Mouse (Mus musculus) ES-Bruce4 (cell line): Measurements from ENCODE around the gene Ahcyl1. TPM values are rescaled to one million over a fixed set of nuclear protein-coding genes. Genes with fewer than 3 reads are reported as not detected.

Experiments used
- H3K27ac ChIP-seq: 2 replicates; pipeline ENCODE4 v1.5.1; 2012; ENCODE audit warnings: low read length, inconsistent platforms; ENCODE audit not compliant: insufficient read depth
- H3K27me3 ChIP-seq: 2 replicates; pipeline ENCODE4 v1.6.1; 2012; ENCODE audit warnings: mild to moderate bottlenecking, low read length, inconsistent platforms; ENCODE audit not compliant: control insufficient read depth, poor library complexity, insufficient read depth, severe bottlenecking
- H3K36me3 ChIP-seq: 2 replicates; pipeline ENCODE4 v1.6.1; 2012; ENCODE audit warnings: inconsistent platforms, mild to moderate bottlenecking, low read length, moderate library complexity; ENCODE audit not compliant: control insufficient read depth, poor library complexity, insufficient read depth, severe bottlenecking
- H3K4me1 ChIP-seq: one replicate; pipeline ENCODE4 v1.8.1; 2011; ENCODE audit warnings: low read length; ENCODE audit not compliant: control insufficient read depth, insufficient read depth
- H3K4me3 ChIP-seq: 2 replicates; pipeline ENCODE4 v1.5.1; 2011; ENCODE audit warnings: low read depth, mild to moderate bottlenecking, low read length
- H3K9ac ChIP-seq: 2 replicates; pipeline ENCODE4 v1.6.1; 2012; ENCODE audit warnings: low read depth, mild to moderate bottlenecking, inconsistent platforms; ENCODE audit not compliant: poor library complexity, severe bottlenecking
- H3K9me3 ChIP-seq: replicated peaks from 2 replicates; pipeline ENCODE4 v1.6.1; 2012; ENCODE audit warnings: mild to moderate bottlenecking, low read length, inconsistent platforms; ENCODE audit not compliant: control insufficient read depth, poor library complexity, insufficient read depth, severe bottlenecking
- CTCF ChIP-seq: IDR thresholded peaks from one replicate; pipeline ENCODE4 v1.8.1; 2011; ENCODE audit warnings: low read depth, low read length
- EP300 ChIP-seq: IDR thresholded peaks from 2 replicates; pipeline ENCODE4 v1.6.1; 2011; ENCODE audit warnings: low read depth, low read length; ENCODE audit not compliant: insufficient read depth
- POLR2A ChIP-seq: IDR thresholded peaks from one replicate; pipeline ENCODE4 v1.8.1; 2011; ENCODE audit warnings: low read length; ENCODE audit not compliant: insufficient read depth
- polyA plus RNA-seq: library from polyadenylated mRNA; stranded (reverse); fragments of >200 nt; gene quantifications from 2 replicates; pipeline ENCODE4 v1.2.4, GENCODE M21; 2011; ENCODE audit warnings: low read depth; ENCODE audit not compliant: missing spikeins, insufficient read depth, insufficient read length

Gene Ahcyl1
- polyA plus RNA-seq, 1 experiment: 179 TPM

- no peak for TF ChIP-seq POLR2A
- no peak for TF ChIP-seq EP300
- TF ChIP-seq CTCF: no peak
Observed at GRCm38 (mm10) chr3:107707239-107707638, 10.9 kb upstream of the Ahcyl1 start.

GRCm38 (mm10) chr3:107706164-107706563 is 9.8 kb upstream of the Ahcyl1 start:
- no peaks in the 10 kb centered on the region for H3K27me3 ChIP-seq
- no peaks in the 10 kb centered on the region for H3K4me1 ChIP-seq
- H3K4me3 ChIP-seq: no peak overlapping the region
- no peak overlapping the region for H3K9ac ChIP-seq
- no peaks in the 10 kb centered on the region for H3K9me3 ChIP-seq
- no peak overlapping the region for H3K27ac ChIP-seq
- H3K36me3 ChIP-seq: no peaks in the 10 kb centered on the region
- TF ChIP-seq CTCF (no peak), EP300 (no peak), POLR2A (no peak)

More at GRCm38 (mm10) chr3:107707239-107707638, 10.9 kb upstream of the Ahcyl1 start:
- Histone ChIP-seq H3K36me3 (no peaks in the 10 kb centered on the region), H3K9me3 (no peaks in the 10 kb centered on the region), H3K4me1 (no peaks in the 10 kb centered on the region), H3K4me3 (no peak overlapping the region), H3K9ac (no peak overlapping the region), H3K27me3 (no peaks in the 10 kb centered on the region), H3K27ac (no peak overlapping the region)

GRCm38 (mm10) chr3:107704371-107704705 is 8.0 kb upstream of the Ahcyl1 start:
- Histone ChIP-seq H3K27me3 (no peaks in the 10 kb centered on the region), H3K4me3 (no peak overlapping the region), H3K36me3 (no peaks in the 10 kb centered on the region), H3K27ac (no peak overlapping the region), H3K4me1 (no peaks in the 10 kb centered on the region), H3K9ac (no peak overlapping the region), H3K9me3 (no peaks in the 10 kb centered on the region)
- TF ChIP-seq EP300: no peak
- no peak for TF ChIP-seq CTCF
- no peak for TF ChIP-seq POLR2A

GRCm38 (mm10) chr3:107703675-107704370 is 7.5 kb upstream of the Ahcyl1 start:
- no peaks in the 10 kb centered on the region for H3K27me3 ChIP-seq
- no peak overlapping the region for H3K9ac ChIP-seq
- H3K4me1 ChIP-seq: no peaks in the 10 kb centered on the region
- no peak overlapping the region for H3K27ac ChIP-seq
- no peaks in the 10 kb centered on the region for H3K36me3 ChIP-seq
- H3K9me3 ChIP-seq: no peaks in the 10 kb centered on the region
- no peak overlapping the region for H3K4me3 ChIP-seq
- TF ChIP-seq POLR2A (no peak), EP300 (no peak), CTCF (no peak)

GRCm38 (mm10) chr3:107701767-107702394 is 5.5 kb upstream of the Ahcyl1 start:
- no peaks in the 10 kb centered on the region for H3K4me1 ChIP-seq
- H3K36me3 ChIP-seq: no peaks in the 10 kb centered on the region
- TF ChIP-seq POLR2A (no peak), CTCF (no peak), EP300 (no peak)
- no peaks in the 10 kb centered on the region for H3K27me3 ChIP-seq
- no peaks in the 10 kb centered on the region for H3K9me3 ChIP-seq
- H3K9ac ChIP-seq: no peak overlapping the region
- H3K4me3 ChIP-seq: no peak overlapping the region
- H3K27ac ChIP-seq: no peak overlapping the region

- Histone ChIP-seq H3K4me1 (no peaks in the 10 kb centered on the region), H3K27ac (no peak overlapping the region), H3K4me3 (no peak overlapping the region), H3K9ac (no peak overlapping the region), H3K9me3 (no peaks in the 10 kb centered on the region), H3K36me3 (no peaks in the 10 kb centered on the region), H3K27me3 (no peaks in the 10 kb centered on the region)
- TF ChIP-seq POLR2A: no peak
- TF ChIP-seq EP300: no peak
- TF ChIP-seq CTCF: no peak
Observed at GRCm38 (mm10) chr3:107700625-107701024, 4.3 kb upstream of the Ahcyl1 start.
